Mouse (Mus musculus) E14TG2a.4 (cell line): ENCODE measurements around the gene Vps33b.

Source experiments
- H3K27me3 ChIP-seq: 2 replicates; pipeline ENCODE4 v1.6.1; 2014; ENCODE audit warnings: low read length, control low read depth; ENCODE audit not compliant: insufficient read depth
- H3K36me3 ChIP-seq: 2 replicates; pipeline ENCODE4 v1.6.1; 2014; ENCODE audit warnings: low read length, control low read depth; ENCODE audit not compliant: insufficient read depth
- H3K4me1 ChIP-seq: replicated peaks from 2 replicates; pipeline ENCODE4 v1.6.1; 2014; ENCODE audit warnings: low read depth, low read length, control low read depth
- H3K4me3 ChIP-seq: replicated peaks from 2 replicates; pipeline ENCODE4 v1.5.1; 2014; ENCODE audit warnings: mild to moderate bottlenecking, low read length
- H3K9me3 ChIP-seq: 2 replicates; pipeline ENCODE4 v1.6.1; 2014; ENCODE audit warnings: low read length, control low read depth
- CTCF ChIP-seq: conservative IDR thresholded peaks from 2 replicates; pipeline ENCODE4 v1.5.1; 2014; ENCODE audit warnings: low read length
- NANOG ChIP-seq: IDR thresholded peaks from 2 replicates; pipeline ENCODE4 v1.6.1; 2014; ENCODE audit warnings: borderline replicate concordance, low read length, mixed read lengths
- POU5F1 ChIP-seq: IDR thresholded peaks from 2 replicates; pipeline ENCODE4 v1.6.1; 2014; ENCODE audit warnings: low read length, borderline replicate concordance

The Vps33b gene

GRCm38 (mm10) chr7:80281646-80282045 lies 12.2 kb downstream of the Vps33b start:
- Histone ChIP-seq H3K36me3 (peaks cover 97% of the 10 kb centered on the region), H3K9me3 (no peaks in the 10 kb centered on the region), H3K4me3 (no peak overlapping the region), H3K27me3 (no peaks in the 10 kb centered on the region), H3K4me1 (0 out of 2 replicates have a peak, but pooled peaks cover 6% of the 10 kb centered on the region)
- no peak for TF ChIP-seq POU5F1
- TF ChIP-seq NANOG = no peak
- no peak for TF ChIP-seq CTCF

- no peaks in the 10 kb centered on the region for H3K9me3 ChIP-seq
- TF ChIP-seq NANOG (no peak), CTCF (no peak), POU5F1 (no peak)
- 0 out of 2 replicates have a peak, but pooled peaks cover 6% of the 10 kb centered on the region for H3K4me1 ChIP-seq
- peaks cover 97% of the 10 kb centered on the region for H3K36me3 ChIP-seq
- H3K4me3 ChIP-seq = no peak overlapping the region
- no peaks in the 10 kb centered on the region for H3K27me3 ChIP-seq
Observed at GRCm38 (mm10) chr7:80283226-80283918, 13.9 kb downstream of the Vps33b start.

- Histone ChIP-seq H3K9me3 (no peaks in the 10 kb centered on the region), H3K27me3 (no peaks in the 10 kb centered on the region), H3K4me3 (no peak overlapping the region), H3K36me3 (peaks cover 94% of the 10 kb centered on the region), H3K4me1 (0 out of 2 replicates have a peak, but pooled peaks cover 6% of the 10 kb centered on the region)
- TF ChIP-seq CTCF (no peak), NANOG (no peak)
Observed at GRCm38 (mm10) chr7:80284391-80284790, 14.9 kb downstream of the Vps33b start.

- no peaks in the 10 kb centered on the region for H3K27me3 ChIP-seq
- H3K9me3 ChIP-seq = no peaks in the 10 kb centered on the region
- no peak overlapping the region for H3K4me3 ChIP-seq
- no peak for TF ChIP-seq POU5F1
- TF ChIP-seq CTCF = no peak
- no peak for TF ChIP-seq NANOG
- H3K36me3 ChIP-seq = peaks cover 94% of the 10 kb centered on the region
- H3K4me1 ChIP-seq = peaks cover 12% of the 10 kb centered on the region
Observed at GRCm38 (mm10) chr7:80285725-80286124, 16.3 kb downstream of the Vps33b start.

GRCm38 (mm10) chr7:80287736-80288135 lies 18.3 kb downstream of the Vps33b start:
- no peaks in the 10 kb centered on the region for H3K27me3 ChIP-seq
- peaks cover 12% of the 10 kb centered on the region for H3K4me1 ChIP-seq
- TF ChIP-seq CTCF (no peak), POU5F1 (no peak), NANOG (no peak)
- H3K9me3 ChIP-seq = no peaks in the 10 kb centered on the region
- peaks cover 92% of the 10 kb centered on the region for H3K36me3 ChIP-seq
- no peak overlapping the region for H3K4me3 ChIP-seq

- TF ChIP-seq POU5F1 (no peak), CTCF (no peak), NANOG (no peak)
- H3K36me3 ChIP-seq = peaks cover 63% of the 10 kb centered on the region
- no peaks in the 10 kb centered on the region for H3K9me3 ChIP-seq
- no peaks in the 10 kb centered on the region for H3K27me3 ChIP-seq
- H3K4me1 ChIP-seq = peaks cover 51% of the 10 kb centered on the region
- H3K4me3 ChIP-seq = peak within 1 kb of the TSS; percentile 97
Observed at GRCm38 (mm10) chr7:80294062-80294763, 24.8 kb downstream of the Vps33b start, which contains the start of gene Prc1. TSS of gene Prc1 (plus strand) at chr7:80294450.

GRCm38 (mm10) chr7:80294764-80295648 lies 25.6 kb downstream of the Vps33b start:
- no peak for TF ChIP-seq NANOG
- TF ChIP-seq POU5F1 = no peak
- TF ChIP-seq CTCF = no peak
- no peaks in the 10 kb centered on the region for H3K27me3 ChIP-seq

GRCm38 (mm10) chr7:80296462-80296861 lies 27.0 kb downstream of the Vps33b start:
- H3K36me3 ChIP-seq = peaks cover 65% of the 10 kb centered on the region
- TF ChIP-seq POU5F1 (no peak), CTCF (no peak), NANOG (no peak)
- H3K4me3 ChIP-seq = peak overlapping the region; percentile 97
- no peaks in the 10 kb centered on the region for H3K27me3 ChIP-seq
- H3K4me1 ChIP-seq = peaks cover 61% of the 10 kb centered on the region
- H3K9me3 ChIP-seq = no peaks in the 10 kb centered on the region

More at GRCm38 (mm10) chr7:80294764-80295648, 25.6 kb downstream of the Vps33b start:
- Histone ChIP-seq H3K4me1 (peaks cover 58% of the 10 kb centered on the region), H3K4me3 (peak overlapping the region; percentile 97), H3K36me3 (peaks cover 65% of the 10 kb centered on the region), H3K9me3 (no peaks in the 10 kb centered on the region)
